Mouse (Mus musculus): ENCODE data around the gene Gsdmc3.
"Not testable (repeated sequence)": the region's sequence is repeated elsewhere in the genome, so short reads cannot be mapped to it uniquely, and the experiment has no call there.

Gsdmc3 gene

GRCm38 (mm10) chr15:63878458-63878857 is at the start of gene Gsdmc3:
Gsdmc3 (minus strand) TSS chr15:63878558.
- not testable (repeated sequence) for DNase-seq (ENCODE audit: low read depth in 2 of 2, low spot score in 2 of 2)

DNA sequence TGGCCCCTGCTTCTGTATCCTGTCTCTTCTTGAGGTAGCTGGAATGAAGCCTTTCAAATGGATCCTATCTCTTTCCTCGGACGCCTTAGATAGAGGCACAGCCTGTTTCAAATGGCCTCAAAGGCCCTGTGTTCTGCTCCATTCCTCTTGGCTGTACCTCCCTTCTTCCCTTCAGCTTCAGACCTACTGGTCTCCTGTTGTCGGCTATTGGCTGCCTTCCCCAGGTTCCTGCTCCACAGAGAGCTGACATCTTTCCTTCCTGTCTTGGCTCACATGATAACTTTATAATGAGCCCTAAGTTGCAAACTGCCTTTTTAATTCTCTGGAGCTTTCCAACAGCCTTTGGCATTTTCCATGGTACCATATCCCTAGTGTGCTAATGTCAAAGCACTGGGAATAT is 47.8 kb upstream of the Gsdmc3 start:
- no peak for DNase-seq (ENCODE audit: low read depth in 2 of 2, low spot score in 2 of 2)

DNA sequence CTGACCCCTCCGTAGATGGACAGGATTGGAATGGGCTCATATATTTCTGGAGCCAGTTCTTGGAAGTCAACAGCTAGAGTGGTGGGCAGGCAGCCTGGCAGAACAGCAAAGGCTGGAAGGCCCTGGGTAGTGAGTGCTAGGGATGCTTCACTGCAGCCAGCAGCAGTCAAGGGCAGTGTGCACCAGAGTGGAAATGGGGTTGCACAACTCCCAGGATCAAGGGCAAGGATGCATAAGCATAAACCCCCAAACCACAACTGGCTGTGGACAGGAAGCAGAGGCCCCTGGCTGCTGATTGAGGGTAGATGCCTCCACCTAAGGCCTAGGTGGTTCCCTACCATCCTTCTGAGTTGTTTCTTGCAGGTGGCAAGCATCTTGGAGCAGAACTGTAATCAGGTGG is 46.1 kb upstream of the Gsdmc3 start:
- no peak for DNase-seq (ENCODE audit: low read depth in 2 of 2, low spot score in 2 of 2)

DNA sequence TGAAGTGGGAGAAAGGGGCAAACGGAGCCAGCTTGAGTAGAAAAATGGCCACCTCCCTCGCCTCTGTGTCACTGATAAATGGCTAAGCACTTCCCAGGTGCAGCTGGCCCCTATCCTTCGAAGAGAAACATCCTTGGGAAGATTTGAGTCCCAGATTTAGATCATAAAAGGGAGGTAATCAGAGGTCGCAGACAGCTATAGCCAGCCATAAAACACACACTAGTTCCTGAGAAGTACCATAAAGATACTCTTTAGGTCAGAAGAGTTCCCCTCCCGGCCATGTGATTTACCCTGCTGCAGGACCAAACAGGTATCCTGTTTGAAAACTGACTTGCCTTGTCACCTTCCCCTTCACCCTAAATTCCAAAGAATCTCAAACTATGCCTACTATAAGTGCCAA is 43.3 kb upstream of the Gsdmc3 start:
- not testable (repeated sequence) for DNase-seq (ENCODE audit: low read depth in 2 of 2, low spot score in 2 of 2)

- not testable (repeated sequence) for DNase-seq (ENCODE audit: low read depth in 2 of 2, low spot score in 2 of 2)
Observed at GRCm38 (mm10) chr15:63919728-63920127, 41.4 kb upstream of the Gsdmc3 start.

DNA sequence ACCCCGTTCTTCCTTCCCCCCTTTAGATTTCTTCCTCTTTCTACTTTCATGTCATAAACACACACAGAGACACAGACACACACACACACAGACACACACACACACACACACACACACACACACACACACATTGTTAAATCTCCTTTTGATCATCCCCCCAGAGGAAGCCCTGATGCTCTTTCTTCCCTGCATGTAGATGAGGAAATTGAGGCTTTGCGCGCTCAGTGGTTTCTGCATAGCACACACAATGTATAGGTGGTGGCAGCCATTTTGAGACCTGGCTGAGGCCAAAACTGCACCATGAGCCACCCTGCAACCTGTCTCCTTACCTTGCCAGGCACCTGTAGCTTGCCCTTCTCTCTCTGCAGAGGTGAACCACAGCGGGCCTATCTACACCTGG is 38.2 kb upstream of the Gsdmc3 start:
- DNase-seq (ENCODE audit: low read depth in 2 of 2, low spot score in 2 of 2): not testable (repeated sequence)

GRCm38 (mm10) chr15:63912197-63912596 is 33.8 kb upstream of the Gsdmc3 start, which contains the start of gene Gsdmc4:
Gsdmc4 (minus strand) TSS chr15:63912297.
- not testable (repeated sequence) for DNase-seq (ENCODE audit: low read depth in 2 of 2, low spot score in 2 of 2)

DNA sequence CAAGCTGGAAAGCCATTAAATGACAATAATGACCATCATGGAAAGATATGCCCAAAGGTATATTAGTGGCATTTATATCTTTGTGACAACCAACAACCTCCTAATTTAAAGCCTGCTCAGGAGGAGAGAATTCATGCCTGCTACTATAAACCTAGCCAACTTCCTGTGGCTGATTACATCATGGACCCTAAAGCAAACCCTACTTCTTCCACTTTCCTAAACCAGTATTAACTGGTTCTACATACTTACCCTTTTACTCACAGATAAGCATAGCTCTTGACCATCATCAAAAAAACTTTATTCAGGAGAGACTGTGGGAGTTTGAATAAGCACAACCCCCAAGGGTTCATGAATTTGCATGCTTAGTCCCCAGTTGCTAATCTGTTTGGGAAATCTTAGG is 31.5 kb upstream of the Gsdmc3 start:
- not testable (repeated sequence) for DNase-seq (ENCODE audit: low read depth in 2 of 2, low spot score in 2 of 2)

DNA sequence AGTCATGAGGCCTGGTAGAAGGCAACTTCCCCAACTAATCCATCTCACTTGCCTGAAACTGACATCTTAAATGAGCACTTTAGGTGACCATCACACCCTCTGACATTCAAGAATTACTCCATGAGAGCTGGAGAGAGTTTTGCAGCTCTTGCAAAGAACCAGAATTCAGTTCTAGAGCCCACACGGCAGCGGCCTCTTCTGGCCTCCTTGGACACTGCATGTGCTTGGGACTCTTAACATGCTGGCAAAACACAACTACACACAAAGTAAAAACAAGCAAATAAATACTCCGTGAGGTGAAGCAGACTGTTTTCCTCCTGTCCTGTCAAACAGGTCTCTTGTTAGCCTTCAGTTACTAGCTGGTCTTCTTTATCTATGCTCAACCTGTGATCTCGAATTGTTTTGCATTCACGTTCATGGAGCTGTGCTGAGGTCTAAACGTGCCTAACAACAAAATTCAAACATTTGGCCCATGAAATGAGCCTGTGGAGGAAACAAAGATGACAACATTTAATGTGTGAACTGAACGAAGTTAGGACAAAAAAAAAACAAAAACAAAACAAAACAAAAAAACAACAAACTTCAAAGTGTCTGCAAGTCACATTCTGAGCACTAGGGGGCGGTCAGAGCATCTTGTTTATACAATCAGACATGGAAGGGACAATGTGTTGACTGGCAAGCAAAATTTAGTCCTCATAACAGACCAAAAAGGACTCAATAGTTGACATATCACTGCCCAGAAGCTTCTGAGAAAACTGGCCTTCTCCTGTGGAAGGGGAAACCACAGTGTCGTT is 17.4 kb upstream of the Gsdmc3 start:
- peak in 1 of 2 experiments; percentile 35 for DNase-seq (ENCODE audit: low read depth in 2 of 2, low spot score in 2 of 2)

GRCm38 (mm10) chr15:63888440-63888839 is 10.1 kb upstream of the Gsdmc3 start:
- DNase-seq (ENCODE audit: low read depth in 2 of 2, low spot score in 2 of 2): not testable (repeated sequence)

DNA sequence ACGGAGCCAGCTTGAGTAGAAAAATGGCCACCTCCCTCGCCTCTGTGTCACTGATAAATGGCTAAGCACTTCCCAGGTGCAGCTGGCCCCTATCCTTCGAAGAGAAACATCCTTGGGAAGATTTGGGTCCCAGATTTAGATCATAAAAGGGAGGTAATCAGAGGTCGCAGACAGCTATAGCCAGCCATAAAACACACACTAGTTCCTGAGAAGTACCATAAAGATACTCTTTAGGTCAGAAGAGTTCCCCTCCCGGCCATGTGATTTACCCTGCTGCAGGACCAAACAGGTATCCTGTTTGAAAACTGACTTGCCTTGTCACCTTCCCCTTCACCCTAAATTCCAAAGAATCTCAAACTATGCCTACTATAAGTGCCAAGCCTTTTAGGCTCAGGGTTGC is 9.6 kb upstream of the Gsdmc3 start:
- DNase-seq (ENCODE audit: low read depth in 2 of 2, low spot score in 2 of 2): not testable (repeated sequence)

GRCm38 (mm10) chr15:63876160-63876559 is 2.2 kb downstream of the Gsdmc3 start:
- DNase-seq (ENCODE audit: low read depth in 2 of 2, low spot score in 2 of 2): not testable (repeated sequence)

DNA sequence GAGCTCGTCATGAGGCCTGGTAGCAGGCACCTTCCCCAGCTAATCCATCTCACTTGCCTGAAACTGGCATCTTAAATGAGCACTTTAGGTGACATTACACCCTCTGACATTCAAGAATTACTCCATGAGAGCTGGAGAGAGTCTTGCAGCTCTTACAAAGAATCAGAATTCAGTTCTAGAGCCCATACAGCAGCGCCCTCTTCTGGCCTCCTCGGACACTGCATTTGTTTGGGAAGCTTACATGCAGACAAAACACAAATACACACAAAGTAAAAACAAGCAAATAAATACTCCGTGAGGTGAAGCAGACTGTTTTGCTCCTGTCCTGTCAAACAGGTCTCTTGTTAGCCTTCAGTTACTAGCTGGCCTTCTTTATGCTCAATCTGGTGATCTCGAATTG is 16.4 kb downstream of the Gsdmc3 start:
- DNase-seq (ENCODE audit: low read depth in 2 of 2, low spot score in 2 of 2): not testable (repeated sequence)

Data from CD8-positive naive resting alpha-beta T cell, adult 2 months (primary cell).